Mouse (Mus musculus) adrenal gland (tissue): ENCODE measurements around the gene Lrrc1.
"Not testable (repeated sequence)": the region's sequence is repeated elsewhere in the genome, so short reads cannot be mapped to it uniquely, and the experiment has no call there.

ENCODE experiments used
- intact Hi-C: fragments of 180-260 bp; cut with DNase I; formaldehyde crosslinking; loops from one replicate; pipeline ENCODE4 v1.15.1; 2025
- long read RNA-seq, 2 experiments: library from polyadenylated mRNA; unstranded; transcript quantifications; one replicate each; pipeline ENCODE4 v2.0.0; 2020; ENCODE audit warnings: borderline replicate concordance in 1 of 2; ENCODE audit not compliant: insufficient replicate concordance in 1 of 2

The Lrrc1 gene
- long read RNA-seq, experiment 1, result 0 reads
- long read RNA-seq, experiment 2, partial matches to known transcripts, result 2 of 2 reads
- long read RNA-seq, experiment 2, other reads (novel, unspliced or antisense), result 0 of 2 reads

DNA sequence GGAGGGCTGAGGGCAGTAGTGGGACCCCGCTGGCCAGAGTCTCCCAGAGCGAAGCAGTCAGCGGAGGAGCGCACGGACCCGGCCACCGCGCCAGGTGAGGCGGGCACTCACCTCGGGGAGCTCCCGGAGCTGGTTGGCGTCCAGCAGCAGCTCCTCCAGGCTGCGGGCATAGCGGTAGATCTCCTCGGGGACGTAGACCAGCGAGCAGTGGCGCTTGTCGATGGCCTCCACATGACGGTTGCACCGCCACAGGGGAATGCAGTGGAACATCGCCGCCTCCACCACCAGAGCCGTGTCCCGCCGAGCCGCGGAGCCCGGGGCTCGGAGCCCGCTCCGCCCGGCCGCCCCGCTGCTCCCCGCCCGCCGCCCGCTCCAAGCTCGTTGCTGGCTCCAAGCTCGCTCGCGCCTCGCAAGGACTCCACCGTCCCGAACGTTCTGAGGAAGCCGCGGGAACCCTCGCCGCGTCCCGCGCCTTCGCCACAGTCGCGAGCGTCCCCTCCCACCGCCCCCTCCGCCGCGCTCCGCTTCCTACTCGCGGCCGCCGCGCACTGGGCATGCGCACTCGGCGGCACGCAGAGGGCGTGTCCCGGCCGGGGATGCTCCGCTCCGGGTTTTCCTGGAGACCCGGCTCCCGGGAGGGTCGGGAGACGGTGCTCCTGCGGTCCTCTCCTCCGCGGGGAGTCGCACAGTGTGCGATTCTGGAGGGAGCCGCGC lies at the start of gene Lrrc1:
TSS of gene Lrrc1 (minus strand) at position 517 of the 714 bp plus-strand sequence.
- intact Hi-C loops, result loop anchor here (2.0 to 5.0 kb wide), 3 partner anchors 62 to 206 kb away; no protein-coding TSS in a partner anchor

DNA sequence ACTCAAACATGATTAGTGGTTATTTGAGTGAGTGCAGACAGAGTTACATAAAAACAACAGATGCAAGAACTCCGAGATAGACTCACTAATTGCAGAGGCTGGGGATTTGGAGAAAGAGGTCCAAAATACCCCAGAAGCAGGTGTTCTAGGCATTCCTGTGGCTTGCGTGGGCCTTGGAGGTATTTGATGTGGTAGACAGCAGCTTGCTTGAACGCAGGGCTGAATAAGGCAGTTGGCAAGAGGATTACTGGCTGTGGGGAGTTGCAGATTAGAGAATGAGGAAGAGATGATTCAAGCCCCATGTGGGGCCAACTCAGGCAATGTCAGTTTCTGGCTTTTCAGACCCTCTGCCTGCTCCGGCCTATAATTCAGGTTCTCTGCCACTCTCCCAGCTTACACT lies 47.8 kb upstream of the Lrrc1 start:
- intact Hi-C loops, result no loop called here

GRCm38 (mm10) chr9:77589496-77589895 lies 44.8 kb upstream of the Lrrc1 start:
- intact Hi-C loops, result no loop called here

DNA sequence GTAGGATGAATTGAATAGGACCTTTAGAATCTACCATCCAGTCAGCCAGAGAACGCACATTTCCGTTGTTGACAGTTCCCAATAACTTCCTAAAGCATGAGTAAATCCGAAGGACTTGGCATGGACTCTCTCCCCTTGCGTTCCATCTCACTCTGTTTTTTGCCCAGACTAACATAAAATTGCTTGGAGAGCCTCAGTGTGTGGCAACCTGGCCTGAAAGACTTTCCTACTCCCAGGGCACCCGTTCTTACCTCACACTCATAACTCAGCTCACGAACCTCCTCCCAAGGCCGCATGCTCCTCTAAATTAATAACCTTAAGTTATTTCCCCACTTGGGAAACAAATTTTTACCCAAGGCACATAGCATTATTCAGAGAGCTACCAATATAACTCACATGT lies 42.9 kb upstream of the Lrrc1 start:
- intact Hi-C loops, result no loop called here

DNA sequence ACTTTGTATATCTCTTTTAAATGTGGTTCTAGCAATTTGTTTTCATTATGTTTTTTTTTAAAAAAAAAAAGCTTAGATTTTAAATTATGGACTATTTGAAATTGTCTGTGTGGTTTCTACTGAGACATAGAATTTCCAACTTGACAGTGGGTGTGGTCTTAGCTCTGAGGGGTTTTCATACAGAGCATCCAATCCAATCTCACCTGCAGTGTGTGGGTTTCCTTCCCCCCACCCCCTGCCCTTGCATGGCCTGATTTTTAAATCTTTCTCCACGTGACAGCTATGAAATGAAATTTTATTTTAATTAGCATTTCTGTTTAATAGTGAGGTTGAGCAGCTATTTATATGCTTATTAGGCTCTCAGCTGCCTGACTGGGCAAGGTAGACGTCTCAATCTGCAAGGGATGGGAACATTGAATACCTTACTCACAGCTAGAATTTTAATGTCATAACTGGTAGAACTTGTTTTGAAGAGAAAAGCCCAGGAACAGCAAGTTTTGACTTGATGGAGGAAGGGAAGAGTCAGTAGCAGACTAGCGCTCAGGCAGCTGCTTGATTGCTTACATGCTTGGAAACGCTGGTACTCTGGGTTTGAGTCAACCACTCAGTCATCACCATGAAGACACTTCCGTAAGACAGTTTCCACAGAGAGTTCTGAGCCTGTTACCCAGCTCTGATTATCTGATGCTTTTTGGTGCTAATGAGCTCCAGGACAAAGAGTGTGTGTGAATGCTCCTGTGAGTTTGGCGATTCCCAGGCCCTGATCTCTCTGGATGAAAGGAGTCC lies 42.3 kb upstream of the Lrrc1 start:
- intact Hi-C loops, result no loop called here

GRCm38 (mm10) chr9:77584746-77585145 lies 40.1 kb upstream of the Lrrc1 start:
- intact Hi-C loops, result no loop called here

DNA sequence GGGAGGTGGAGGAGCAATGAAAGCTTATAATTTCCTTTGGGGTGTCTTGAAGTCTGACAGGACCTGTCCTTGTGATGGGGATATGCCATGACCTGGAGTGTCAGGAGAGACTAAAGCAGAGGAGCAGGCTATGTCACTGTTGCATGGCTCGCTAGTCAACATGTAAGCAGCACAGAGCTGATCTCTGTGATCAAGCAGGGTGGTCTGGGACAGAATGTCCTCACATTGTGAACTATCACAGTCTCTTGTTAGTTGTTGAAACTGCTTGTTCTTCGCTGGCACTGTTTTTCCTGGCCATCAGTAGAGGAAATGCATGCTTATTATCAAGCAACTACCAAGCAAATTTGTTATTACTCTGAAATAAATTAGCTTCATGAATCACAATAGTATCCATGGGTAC lies 38.6 kb upstream of the Lrrc1 start:
- intact Hi-C loops, result no loop called here

DNA sequence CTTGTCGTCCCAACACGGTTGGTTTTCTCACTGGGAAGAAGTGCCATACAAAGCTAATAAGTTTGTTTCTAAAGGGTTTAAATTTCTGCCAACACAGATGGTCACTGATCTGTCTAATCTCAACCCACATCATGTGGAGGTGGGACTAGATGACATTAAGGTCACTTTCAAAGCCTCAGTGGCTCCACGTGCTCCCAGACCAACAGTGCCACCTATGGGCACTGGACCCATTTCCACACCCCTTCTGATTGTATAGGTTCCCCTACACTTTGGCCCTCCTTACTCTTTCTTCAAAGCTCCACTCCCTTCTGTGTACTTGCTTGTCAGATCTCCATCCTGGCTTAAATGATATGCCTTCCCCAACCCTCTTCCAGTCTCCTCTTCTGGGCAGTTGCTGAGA lies 35.2 kb upstream of the Lrrc1 start:
- intact Hi-C loops, result no loop called here

DNA sequence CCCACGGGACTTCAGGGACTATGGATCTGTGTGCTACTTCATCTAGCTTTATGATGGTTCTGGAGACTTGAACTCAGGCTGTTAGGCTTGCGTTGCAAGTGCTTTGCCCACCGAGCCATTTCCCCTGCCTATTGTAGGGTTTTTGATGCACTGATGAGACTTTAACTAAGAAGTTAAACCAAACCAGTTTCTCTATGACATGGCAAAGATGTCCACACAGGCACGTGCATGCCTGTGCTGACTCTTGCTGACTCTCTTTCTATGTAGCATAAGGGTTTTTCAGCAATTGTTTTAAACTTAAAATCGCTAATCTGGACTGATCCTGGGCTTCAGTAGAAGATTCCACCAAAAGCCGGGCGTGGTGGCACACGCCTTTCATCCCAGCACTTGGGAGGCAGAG lies 33.3 kb upstream of the Lrrc1 start:
- intact Hi-C loops, result no loop called here

- intact Hi-C loops, result no loop called here
These were observed 32.7 kb upstream of the Lrrc1 start for GRCm38 (mm10) chr9:77577409-77577808.

DNA sequence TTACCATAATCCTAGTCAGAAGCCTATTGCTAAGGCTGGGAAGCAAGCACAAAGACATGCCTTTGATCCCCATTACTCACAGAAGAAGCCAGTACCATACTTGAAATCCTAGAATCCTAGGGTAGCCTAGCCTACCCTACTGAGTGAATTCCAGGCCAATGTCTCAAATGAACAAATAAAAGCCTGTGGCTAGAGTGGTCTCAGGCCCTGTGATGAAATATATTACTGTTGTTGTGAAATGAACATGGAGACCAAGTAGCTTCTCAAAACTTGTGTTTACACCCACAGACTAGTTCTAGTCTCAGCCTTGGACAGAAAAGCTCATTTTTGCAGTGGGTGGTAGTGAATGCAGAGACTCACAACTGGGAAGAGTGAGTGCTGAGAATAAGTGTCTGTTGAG lies 31.6 kb upstream of the Lrrc1 start:
- intact Hi-C loops, result no loop called here

DNA sequence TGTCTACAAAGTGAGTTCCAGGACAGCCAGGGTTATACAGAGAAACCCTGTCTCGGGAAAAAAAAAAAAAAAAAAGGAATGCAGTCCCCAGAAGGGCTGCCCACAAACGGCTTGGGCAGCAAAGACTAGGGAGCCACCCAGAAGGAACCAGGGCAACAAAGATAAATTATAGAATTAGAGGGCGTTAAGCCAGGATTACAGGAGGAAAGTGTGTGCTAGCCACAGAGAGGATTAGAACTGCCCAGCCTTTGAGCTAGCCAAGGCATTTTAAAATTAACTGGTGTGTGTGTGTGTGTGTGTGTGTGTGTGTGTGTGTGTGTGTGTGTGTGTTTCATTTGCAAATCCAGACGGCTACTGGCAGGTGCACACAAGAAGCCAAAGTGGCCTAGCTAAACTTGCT lies 30.3 kb upstream of the Lrrc1 start:
- intact Hi-C loops, result not testable (repeated sequence)

GRCm38 (mm10) chr9:77571851-77572250 lies 27.2 kb upstream of the Lrrc1 start:
- intact Hi-C loops, result no loop called here

- intact Hi-C loops, result no loop called here
These were observed 24.3 kb upstream of the Lrrc1 start for GRCm38 (mm10) chr9:77568789-77569506.

DNA sequence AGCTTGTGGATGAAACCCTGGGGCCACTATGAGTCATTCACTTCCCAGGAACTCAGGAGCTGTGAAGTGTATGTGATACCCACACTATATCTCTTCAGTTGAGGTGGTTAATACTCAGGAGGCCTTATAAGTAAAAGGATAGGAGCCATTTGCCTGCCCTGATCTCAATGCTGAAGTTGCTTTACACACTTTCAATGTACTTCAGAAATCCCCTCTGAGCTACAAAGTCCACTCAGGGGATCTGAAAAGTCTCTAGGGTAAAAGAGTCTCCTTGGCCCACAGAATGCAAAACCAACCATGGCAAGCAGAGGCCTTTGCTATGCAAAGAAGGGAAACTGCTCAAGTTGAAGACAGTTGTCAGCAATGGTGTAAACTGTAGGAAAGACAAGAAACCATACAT lies 17.2 kb upstream of the Lrrc1 start:
- intact Hi-C loops, result no loop called here

DNA sequence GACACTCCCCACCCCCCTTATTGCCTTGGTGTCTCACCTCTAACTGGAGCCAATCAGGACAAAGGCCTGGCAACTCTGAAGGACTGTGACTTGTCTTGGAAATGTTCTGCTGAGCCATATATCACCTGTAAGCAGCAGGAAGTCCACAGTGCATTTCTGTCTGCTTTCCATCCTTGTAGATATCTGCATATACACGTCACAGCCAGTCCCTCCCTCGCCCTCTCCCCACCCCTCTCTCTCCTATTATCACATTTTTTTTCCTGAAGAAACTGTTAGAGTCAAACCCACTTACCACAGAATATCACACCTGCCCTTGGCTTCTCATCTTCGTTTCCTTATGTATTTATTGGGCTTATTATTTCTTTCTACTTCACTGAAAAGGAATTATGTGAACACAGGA lies 13.3 kb upstream of the Lrrc1 start:
- intact Hi-C loops, result no loop called here

- intact Hi-C loops, result no loop called here
These were observed 12.5 kb upstream of the Lrrc1 start for GRCm38 (mm10) chr9:77557181-77557580.

DNA sequence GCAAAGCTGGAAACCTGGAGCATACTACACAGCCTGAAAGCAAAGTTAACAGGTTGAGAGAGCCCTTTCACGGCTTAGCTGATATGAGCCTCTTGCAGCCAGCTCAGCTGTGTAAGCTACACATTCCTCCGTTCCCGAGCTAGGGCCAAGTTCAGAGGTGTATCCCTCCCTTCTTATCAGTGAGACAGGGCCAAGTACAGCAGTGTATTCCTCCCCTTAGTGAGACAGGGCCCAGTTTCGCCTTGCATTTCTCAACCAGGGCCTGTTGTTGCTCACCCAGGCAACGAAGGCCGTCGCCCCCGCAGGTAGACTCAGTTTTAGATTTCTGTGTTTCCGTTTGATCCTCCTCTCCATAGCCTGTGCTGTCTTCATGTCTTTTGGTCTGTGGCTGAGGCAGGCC lies 11.8 kb upstream of the Lrrc1 start:
- intact Hi-C loops, result no loop called here

- intact Hi-C loops, result no loop called here
These were observed 8.8 kb upstream of the Lrrc1 start for GRCm38 (mm10) chr9:77553465-77553864.

- intact Hi-C loops, result no loop called here
These were observed 6.4 kb upstream of the Lrrc1 start for GRCm38 (mm10) chr9:77551036-77551512.

DNA sequence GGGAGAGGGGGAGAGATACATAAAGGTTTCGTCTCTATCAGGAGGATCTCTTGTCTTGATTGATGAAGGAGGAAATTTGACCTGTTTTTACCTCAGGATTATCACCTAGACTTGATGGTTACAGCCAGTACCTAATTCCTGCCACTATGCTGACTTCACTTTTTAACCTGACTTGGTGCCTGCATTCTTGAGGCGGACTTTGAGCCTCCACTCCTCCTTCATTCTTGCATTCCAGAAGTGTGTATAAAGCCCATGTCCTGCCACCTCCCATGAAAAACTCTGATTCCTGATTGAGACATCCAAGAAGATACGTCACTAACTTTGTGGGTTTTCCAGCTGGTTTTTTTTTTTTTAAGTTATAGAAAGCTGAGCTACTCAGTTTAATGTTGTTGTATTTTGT lies 1.3 kb upstream of the Lrrc1 start:
- intact Hi-C loops, result no loop called here

DNA sequence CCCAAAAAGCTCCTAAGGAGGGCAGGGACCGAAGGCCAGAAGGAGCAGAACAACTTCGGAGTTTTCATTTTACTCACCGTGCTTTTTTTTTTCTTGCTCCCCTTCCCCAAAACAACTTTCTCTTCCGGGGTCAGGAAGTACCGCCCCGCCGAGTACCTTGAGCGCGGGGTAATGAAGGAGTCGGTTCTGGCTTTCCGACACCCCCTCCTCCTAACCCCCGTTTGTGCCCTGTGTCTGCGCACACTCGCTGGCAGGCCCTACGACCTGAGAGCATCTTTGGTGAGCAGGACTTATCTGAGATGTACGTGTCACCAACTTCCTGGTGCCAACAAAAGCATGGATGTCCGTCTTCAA lies 375 bp upstream of the Lrrc1 start:
- intact Hi-C loops, result loop anchor here (2.0 kb wide), 1 partner anchor 206 kb away; no protein-coding TSS in a partner anchor
